Mouse (Mus musculus): ENCODE measurements around the gene Cmtr1.

The Cmtr1 gene

DNA sequence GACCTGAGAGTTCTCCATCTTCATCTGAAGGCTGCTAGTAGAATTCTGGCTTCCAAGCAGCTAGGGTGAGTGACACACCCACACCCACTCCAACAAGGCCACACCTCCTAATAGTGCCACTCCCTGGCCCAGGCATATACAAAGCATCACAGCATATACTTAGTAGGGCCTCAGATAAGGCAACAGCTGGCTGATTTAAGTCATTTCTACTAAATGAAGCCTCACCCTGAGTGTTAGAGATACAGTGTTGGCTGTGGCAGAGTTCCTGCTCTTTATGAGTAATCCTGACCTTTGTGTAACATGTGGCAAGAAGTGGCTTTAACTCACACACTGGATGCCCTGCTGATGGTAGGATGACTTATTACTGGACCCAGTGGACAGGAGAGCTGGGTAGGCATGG is 9.5 kb downstream of the Cmtr1 start:
- no peak for DNase-seq

DNA sequence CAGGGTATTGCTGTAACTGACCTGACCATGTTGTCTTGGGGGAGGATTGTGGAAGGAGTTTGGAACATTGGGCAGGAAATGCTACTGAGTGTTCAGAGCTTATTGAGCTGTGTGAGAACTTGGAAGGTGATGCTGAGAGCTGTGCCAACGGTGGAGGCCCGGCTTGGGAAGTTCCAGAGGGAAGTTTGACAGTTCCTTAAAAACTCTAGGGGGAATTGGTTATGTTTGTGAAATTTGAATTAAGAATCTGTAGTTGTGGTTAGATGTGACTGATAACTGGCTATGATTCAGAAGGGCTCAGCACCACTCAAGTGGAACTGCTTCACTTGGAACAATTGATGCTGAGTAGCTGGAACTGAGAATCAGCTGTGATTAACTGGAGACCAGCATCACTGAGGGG is 10.6 kb downstream of the Cmtr1 start:
- no peak for DNase-seq

DNA sequence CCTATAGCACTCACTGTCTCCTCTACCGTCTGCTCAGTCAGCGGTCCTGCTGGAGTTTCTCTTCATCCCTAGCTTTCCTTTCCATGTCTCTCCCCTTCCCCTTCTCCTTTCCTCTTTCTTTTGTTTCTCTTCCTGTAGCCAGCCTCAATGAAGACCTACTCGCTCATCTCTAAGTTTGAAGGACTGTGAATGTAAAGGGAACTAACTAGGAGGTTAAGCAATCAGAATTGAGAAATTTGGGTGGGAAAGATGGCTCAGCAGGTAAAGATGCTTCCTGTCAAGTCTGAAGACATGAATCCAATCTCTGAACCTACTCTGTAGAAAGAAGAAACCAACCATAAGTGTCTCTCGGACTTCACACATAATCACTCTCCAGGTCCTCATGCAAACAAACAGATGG is 12.9 kb downstream of the Cmtr1 start:
- DNase-seq, result no peak

DNA sequence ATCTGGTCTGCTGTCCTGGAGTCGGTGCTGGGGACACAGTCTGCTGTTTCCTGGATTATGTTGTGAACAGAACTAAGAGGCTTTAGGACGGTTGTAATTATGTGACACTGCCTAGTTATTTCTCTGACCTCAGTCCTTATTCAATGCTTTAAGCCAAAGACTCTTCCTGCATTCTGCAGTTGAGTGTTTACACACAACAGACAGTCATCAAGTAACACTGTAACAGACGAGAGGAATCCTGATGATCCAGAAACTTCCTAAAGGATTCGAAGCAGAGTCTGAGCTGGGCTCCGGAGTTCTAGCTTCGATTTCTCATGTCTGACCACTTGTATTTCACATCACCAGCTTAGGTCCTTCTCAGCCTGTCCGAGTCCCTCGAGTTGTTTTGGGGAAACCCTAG is 18.1 kb downstream of the Cmtr1 start:
- no peak for DNase-seq

DNA sequence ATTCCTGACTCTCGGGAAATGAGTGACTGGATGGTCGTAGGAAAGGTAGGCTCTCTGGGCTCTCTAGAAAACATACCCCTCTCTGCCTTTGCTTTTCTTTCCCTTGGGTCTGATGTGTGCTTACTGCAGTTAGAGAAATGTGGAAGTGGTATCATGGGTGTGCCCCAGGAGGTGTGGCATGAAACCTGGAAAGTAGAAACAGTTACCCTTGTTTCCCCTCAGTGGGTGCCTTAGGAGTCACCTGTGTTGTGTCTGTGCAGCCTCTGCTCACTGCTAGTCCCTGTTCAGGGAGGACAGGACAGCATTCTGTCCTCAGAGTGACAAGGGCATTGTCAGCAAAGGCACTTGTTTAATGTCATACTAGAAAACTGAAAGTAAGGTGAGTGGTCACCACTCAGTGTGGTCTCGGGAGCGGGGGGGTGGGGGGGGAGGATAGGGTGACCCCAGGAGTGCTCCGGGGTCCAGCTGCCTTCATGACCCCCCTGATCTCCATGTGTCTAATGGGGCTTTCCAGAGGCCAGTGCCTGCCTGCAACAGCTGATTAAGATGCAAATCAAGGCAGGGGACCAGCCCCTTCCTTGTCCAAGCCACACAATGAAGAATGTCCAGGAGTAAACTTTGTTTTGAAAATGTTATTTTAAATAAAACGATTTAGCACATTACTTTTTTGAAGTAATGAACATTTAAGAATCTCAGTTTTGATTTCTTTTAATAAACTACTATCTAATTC is 18.8 kb downstream of the Cmtr1 start:
- no peak for DNase-seq

DNA sequence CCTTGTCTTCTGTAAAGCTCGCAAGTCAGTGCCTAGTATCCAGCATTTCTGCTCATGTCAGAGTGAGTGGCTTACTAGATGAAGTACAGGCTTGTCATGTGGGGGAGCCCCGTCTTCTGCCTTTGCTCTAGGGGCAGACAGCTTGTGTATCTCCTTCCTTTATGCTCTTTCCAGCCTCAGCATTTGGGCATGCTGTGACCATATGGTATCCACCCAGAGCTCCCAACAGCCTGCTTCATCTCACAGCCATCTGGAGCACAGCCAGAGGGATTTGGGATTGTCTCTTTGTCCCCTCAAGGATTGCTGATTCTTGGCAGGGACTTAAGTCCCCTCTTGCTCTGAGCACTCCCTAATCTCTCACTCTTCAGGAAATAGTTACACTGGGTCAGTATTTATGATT is 19.8 kb downstream of the Cmtr1 start:
- DNase-seq, result peak; percentile 99

DNA sequence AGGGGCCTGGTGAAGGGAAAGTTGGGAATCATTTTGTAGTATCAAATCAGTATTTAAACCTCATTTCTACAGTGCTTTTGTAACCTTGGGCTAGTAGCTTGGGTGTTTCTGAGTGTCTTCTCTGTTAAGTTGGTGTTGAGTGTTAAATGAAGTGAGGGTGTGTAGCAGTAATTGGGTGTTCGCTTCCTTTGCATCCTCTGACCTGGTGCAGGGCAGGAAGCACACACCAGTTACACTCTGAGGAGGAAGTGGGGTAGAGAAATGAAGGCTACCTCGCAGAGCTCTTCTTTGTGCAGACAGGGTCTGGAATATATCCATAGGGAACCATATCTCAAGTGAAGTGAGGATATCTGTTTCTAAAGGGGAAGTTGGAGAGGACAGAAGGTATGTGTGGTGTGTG is 20.5 kb downstream of the Cmtr1 start:
- DNase-seq, result no peak

DNA sequence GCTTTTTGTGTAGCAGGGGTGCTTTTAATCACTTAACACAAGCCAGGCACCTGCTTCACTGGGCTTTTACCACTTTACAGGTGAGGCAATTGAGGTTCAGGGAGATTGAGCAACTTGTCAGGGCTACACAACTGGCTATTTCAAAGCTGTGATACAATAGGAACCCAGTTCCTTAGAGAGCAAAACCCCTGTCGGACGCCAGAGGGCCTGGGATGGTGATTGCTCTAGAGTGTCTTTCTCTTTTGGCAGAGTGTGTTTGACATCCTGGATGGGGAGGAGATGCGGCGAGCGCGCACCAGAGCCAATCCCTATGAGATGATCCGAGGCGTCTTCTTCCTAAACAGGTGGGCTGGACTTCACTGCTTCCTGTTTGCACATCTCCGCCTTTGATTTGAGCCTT is 21.3 kb downstream of the Cmtr1 start:
- DNase-seq, result no peak

DNA sequence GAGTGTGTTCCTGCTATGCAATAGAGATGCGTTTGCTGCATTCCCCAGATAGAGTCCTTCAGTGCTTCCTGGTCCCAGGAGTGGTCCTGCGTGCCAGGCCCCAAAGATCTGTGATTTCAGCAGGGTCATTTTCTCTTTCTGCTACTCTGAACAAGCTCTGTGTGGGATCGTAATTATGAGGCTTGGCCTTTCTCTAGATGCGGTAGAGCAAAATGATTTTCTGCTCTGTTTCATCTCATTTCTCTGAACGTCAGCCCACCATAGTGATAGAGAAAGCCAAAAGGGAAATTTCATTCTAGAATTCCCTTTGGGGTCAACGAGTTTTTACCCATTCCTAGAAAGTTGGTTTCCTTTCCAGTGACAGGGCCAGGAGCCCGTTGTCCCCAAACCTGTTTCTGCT is 21.9 kb downstream of the Cmtr1 start:
- DNase-seq, result no peak

DNA sequence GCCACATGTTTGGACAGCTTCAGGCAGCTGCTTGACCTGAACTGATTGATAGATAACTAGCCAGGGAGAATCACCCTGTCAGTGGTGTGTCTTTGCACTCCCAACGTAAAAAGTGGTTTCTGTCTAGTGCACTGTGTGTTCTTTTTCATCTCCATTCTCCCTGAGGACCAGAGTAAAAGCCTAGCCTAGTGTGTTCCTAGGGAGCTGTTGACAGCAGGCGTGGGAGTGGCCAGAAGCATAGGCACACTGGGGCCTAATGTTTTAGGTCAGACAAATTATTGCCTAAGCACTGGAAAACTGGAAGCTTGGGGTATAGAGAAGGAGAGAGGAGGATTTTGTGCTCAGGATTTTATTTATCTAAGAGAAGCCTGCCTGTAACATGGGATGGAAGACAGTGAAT is 22.7 kb downstream of the Cmtr1 start:
- no peak for DNase-seq

DNA sequence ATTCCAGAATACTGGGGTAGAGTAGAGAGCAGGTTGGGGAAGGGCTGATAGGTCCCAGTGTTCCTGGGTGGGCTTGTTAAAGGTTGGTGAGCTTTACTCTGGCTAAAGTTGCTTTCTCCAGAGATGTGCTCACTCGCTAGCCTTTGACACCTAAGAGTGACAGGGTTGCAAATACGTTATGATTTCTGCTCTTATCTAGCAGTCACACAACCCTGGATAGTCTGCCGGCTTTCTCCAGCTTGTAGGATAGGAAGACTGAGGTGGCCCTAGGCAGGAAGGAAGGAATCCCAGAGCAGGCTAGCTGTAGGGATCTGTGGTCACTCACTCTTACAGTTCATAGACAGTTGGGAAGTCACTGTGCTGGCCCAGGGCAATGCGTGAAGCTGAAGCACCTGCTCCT is 23.9 kb downstream of the Cmtr1 start:
- DNase-seq, result no peak

DNA sequence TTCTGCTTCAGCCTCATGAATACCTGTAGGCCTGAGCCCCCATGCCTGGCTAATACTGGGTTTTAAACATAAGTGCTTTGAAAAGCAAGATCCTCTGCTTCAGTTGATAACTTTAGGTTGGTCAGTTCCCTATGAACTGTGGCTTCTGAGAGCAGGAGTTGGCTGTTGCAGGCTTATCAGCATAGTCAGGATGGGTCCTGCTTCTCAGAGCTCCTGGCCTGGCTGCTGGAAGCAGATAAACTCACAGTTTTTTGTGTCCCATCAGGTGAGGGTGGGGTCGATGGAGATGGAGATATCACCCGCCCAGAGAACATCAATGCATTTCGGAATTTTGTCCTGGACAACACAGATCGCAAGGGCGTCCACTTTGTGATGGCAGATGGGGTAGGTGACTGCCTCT is 26.4 kb downstream of the Cmtr1 start:
- no peak for DNase-seq

DNA sequence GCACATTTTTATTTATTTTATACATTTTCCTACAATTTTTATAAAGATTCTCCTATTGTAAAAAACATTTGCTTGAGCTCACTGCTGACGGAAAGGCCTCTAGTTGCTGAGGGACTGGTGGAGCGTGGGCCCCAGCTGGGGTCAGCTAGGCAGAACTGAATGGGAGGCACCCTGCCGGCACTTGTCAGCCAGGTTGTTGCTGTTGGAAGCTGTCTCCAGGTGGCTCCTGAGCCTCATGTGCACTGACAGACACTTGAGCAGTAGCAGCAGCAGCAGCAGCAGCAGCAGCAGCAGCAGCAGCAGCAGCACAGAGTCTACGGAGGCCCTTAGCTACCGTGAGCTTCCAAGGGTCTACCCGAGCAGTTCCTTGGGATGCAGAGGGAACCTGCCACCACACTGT is 27.0 kb downstream of the Cmtr1 start:
- no peak for DNase-seq

DNA sequence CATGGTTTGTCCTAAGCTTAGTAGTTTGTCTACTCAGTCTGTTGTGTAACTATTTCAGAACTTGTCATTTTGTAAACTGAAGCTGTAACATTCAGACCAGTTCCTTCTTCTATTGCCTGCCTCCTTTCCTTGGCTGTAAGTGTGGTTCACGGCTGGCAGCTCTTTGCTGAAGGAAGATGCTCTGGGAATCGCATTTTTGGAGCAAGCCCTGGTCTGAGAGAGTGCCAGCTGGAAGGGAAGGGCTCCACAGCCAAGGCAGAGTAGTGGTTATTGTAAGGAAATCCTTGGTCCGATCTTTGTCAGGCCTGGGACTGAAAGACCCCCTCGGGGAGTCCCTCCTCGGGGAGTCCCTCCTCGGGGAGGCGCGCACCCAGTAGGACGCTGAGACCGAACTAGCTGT is 28.2 kb downstream of the Cmtr1 start:
- peak; percentile 71 for DNase-seq

DNA sequence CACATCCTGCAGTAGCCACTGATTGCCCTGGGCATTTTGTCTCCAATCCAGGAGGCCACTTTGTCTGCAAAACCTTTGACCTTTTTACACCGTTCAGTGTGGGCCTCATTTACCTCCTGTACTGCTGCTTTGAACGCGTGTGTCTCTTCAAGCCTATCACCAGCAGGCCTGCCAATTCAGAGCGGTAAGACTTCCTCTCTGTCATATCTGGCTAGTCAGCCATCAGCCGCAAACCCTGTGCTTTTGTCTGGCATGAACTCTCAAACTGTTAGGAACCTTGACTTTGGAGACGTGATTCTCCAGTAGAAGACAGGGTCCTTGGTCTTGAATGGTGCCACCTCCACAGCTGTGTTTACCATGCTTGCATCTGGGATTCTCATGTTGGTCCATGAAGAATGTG is 29.9 kb downstream of the Cmtr1 start:
- no peak for DNase-seq

DNA sequence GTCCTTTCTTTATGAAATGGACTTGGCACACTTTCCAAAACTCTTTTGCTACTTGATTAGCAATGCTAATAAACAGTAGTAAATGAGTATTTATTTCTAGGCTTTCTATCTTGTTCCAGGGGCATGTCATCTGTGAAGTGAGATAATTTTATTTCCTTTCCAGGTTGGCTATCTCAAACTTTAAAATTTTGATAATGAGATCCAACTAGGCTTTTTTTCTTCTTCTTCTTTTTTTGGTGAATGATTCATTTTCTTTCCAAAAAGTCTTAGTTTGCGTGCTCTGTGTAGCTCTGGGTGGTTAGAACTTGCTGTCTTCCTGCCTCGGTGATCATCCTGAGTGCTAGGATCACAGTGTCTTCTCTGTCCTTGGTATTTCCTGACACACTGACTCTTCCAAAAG is 32.4 kb downstream of the Cmtr1 start:
- DNase-seq, result no peak

DNA sequence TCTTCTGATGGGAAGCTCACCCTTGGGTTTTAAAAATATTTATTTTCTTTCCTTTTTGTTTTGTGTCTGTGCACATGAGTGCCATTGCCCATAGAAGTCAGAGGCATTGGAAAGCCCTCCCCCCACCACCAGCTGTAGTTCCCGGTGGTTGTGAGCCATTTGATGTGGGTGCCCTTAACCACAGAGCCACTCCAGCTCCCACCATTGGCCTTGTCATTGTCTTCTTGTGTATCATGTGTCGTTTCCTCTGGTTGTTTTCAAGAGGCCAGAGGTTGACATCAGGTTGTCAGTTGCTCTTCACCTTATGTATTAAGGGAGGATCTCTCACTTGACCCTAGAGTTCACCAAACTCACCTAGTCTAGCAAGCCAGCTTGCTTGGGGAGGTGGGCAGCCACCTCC is 33.2 kb downstream of the Cmtr1 start:
- no peak for DNase-seq

DNA sequence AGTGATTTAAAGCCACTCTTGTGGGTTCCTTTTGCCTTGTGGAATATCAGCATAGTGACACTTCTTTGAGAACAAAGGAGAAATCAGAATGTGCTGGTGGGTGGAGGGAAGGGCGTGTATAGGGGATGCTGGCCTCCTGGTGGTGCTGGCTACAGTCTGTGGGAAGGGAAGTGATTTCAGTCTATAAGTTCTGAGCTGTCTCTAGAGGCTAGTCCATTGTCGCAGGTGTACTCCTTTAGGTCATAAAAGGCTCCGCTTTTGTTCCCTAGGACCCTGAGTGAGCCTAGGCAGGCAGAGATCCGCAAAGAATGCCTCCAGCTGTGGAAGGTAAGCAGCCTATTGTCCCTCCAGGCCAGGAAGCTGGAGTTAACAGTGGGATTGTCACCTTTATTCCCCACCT is 34.1 kb downstream of the Cmtr1 start:
- DNase-seq, result no peak

DNA sequence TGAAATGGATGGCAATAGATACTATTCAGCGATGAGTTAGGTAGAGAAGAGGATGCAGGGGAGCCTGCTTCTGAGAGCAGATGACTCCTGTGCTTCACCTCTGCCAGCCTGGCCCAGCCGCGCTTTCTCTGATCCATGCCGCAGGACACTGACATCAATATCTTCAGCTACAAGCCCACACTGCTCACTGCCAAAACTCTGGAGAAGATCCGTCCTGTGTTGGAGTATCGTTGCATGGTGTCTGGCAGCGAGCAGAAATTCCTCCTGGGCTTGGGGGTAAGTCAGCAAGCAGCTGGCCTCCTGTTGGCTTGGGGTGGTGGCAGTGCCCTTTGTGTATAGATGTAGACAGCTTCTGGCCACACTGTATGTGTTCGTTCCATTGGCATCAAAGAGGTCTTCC is 36.5 kb downstream of the Cmtr1 start:
- DNase-seq, result no peak

DNA sequence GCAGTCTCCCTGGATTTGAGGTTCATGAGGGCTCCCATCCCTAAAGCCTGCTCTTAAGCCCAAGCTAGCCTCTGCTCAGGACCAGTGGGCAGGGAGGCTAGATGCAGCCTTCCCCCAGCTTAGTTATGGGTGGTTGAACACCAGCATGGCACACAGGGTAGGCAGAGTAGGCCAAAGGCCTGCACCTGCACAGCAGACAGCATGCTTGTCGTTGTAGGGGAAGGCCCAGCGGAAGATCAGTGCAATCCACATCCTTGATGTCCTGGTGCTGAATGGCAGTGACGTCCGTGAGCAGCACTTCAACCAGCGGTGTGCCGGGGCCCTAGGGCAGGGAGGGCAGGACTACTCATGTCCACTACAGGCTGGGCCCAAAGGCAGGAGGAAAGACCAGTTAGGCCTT is 38.0 kb downstream of the Cmtr1 start:
- no peak for DNase-seq

DNA sequence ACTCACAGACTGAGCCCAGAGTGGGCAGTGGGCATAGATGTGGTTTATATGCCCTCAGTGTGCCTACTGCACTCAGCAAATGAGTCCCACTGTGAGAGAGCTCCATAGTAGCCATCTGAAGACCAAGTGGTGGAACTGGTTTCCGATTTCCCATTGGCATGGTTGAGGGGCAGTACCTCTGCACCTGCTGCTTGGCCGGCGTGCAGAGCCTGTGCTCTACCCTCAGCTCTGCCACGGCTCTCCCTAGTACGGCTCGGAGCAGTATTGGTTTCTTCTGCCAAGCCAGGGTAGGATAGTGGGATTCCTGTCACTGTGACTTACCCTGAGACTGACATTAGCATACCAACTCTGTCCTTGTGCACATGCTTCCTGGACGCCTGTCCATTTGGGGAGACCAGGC is 40.2 kb downstream of the Cmtr1 start:
- DNase-seq, result no peak

DNA sequence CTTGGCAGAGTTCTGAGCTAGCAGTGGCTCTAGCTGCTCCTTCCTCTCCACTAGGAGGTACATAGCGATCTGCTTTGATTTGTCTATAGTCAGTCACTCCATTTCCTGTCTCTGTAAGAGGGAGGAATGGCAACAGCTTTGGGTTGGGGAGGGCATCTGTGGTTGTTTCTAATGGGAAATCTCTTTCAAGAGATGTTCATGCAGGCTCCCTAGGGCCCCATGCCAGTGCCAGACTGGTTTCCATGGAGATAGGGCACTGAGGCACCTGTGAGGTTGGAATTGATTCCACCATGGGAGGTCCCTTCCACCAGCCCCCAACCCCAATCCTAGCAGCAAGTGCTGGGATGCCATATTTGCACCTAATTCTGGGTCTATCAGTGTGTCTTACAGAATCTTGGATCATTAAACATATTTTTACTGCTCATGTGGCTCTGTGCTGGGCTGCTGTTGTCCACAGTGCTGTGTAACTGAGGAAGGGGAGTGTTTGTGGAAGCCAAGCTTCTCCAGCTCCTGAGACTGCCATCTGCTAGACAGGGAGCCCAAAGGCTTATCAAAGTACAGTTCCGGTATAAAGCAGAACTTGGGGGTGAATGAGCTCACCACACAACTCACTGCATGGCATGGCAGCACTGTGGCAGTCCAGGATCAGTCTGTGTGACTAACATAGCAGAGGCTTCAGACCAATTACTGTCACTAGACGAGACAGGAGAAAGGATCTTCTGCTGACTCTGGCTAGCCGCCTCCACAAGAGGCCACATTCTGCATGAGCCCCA is 42.7 kb downstream of the Cmtr1 start:
- no peak for DNase-seq

DNA sequence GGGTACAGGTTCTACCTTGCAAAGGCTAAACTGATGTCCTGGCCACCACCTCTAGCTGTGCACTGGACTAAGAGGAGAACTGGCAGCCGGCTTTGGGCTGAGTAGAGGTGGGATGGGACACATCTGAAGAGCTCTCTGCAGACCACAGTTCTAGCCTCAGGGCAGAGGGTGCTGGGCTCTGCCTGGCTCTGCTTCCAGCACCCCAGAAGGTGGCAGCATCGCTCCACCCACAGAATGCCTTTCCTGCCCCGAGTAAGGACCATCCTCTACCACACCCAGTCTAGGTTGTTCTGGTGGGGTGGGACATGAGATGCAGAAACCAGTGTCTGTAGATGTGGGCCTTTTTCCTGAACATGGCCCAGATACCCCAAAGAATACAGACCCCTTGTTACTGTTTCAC is 44.4 kb downstream of the Cmtr1 start:
- peak; percentile 68 for DNase-seq

DNA sequence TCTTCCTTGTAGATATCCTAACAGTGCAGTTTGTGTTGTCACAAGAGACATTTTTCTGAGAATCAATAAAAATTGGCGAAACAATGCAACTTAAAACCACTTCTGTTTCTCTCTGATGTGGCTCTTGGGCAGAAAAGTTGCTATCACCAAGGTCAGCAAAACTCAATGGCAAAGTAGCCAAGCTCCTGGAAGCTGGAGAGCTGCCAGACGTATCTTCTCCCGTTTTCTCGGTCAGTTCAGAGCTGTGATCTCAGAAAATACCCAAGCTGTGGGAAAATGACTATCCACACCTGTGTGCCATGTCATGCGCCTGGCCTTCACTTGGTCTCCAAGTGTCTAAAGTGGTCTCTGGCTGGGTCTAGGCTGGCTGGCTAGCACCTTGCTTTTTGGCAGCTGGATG is 45.5 kb downstream of the Cmtr1 start:
- DNase-seq, result no peak

DNA sequence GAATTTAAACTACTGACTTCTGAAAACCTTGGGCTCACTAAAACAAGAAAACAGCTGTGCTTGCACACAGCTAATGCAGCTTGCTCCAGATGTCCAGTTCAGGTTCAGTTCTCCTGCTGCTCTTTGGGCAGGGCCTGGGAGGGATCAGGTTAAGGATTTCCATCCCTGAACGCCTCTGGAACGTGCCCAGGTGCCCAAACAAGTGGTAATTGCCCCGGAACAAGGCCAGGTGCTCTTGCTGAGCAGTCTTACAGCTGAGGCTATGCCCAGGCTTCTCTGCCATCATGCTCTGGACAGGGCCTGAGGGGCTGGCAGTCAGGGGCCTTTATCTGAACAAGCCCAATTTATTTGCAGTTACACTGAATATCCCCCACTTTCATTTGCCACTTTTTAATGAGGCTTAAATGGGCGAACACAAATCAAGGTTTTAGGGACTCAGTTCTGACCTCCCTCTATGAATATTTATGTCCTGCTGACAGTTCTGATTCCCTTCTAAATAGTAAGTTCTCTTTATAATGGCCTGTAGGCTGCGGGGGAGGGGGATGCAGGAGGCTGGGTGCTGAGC is 46.7 kb downstream of the Cmtr1 start:
- DNase-seq, result no peak
